Mouse (Mus musculus) cerebellum, adult 9-10 months (tissue): ENCODE measurements at regions not wholly inside any gene's neighbourhood (a gene's known extent, or its start where the extent isn't known, plus 50 kb on each side); places are given as distances from the start of the nearest gene placed in this dataset.

ENCODE experiments used
- DNase-seq: peaks from one replicate; pipeline ENCODE4 v3.0.0; 2022

DNA sequence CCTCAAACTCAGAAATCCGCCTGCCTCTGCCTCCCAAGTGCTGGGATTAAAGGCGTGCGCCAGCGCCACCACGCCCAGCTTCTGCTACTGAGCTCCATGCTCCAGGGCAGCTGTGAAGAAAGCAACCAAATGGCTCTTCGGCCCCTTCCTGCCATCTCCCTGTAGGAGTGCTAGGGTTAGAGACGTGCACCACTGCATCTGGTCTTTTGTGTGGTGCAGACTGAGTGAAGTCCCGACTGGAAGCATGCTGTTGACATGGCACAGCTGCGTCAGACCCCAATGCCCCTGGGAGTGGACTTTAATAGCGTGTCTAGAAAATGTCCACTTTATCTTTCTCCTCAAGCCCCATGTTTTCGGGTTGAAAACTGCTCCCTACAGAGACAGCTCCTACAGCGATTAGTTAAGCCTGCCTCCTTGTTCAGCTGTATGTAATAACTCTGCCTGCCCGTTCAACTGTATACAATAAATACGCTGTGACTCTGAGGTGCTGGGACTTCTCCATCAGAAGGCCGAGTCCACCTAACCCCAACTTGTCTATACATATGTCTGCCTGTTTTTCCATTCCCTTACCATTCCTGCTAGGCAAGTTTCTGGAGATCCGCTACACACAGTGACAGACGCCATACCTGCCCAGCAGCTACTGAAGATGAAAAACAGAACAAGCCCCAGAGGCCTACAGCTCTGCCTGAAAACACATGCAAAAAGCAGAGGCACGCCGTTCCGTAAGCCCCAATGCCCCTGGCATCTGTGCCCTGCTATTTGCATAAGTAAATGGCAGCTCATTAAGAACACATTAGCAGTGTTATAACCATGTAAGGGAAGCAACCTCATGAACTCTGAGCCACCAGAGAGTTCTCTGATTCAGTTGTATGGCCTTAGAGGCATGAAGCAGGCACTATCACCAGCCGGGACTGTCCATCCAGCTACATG lies 105.2 kb downstream of the Ier5 start:
- DNase-seq = no peak

- peak; percentile 85 for DNase-seq
Measured at GRCm38 (mm10) chr1:154983325-154983724, 99.0 kb upstream of the Cacna1e start.

GRCm38 (mm10) chr1:154982836-154983235 lies 98.5 kb upstream of the Cacna1e start:
- no peak for DNase-seq

GRCm38 (mm10) chr1:154981687-154982086 lies 97.4 kb upstream of the Cacna1e start:
- DNase-seq = no peak

DNA sequence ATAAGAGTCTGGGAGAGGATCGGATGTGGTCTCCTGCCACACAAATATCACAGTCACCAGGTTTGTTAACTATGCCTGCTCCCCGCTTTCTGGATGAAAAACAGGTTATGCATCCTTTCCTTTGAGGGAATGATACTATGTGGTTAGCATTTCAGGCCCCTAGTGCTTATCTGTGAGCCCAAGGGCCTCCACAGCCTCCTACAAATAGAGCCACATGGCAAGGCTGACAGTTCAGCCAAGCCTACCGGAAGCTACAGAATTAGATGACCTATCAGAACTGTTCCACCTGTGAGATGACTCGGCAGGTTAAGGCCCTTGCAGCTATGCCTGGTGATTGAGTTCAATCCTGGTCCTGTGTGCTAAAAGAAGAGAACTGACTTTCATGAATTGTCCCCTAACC lies 91.4 kb upstream of the Cacna1e start:
- no peak for DNase-seq

DNA sequence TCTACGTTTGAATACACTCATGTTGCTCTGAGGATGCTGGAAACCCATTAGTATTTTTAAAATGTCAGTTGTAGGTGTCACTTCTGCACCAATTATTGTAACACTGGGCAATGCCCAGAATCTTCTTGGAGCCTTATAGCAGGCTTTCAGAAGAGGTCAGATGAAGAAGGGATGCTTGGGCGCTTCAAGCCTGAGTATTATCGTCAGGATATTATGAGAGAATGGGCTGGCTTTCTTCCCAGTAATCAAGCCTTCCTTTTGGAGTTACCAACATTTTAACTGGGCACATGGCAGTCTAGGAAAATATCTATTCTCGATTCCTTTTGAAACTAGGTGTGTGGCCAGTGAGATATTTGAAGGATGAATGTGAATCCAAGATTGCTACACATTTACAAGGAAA lies 77.0 kb upstream of the Cacna1e start:
- no peak for DNase-seq

GRCm38 (mm10) chr1:154956625-154957031 lies 72.3 kb upstream of the Cacna1e start:
- peak; percentile 52 for DNase-seq

GRCm38 (mm10) chr1:154952679-154953078 lies 68.4 kb upstream of the Cacna1e start:
- no peak for DNase-seq
